Mouse (Mus musculus): Measurements from ENCODE around the gene Gm45837. TPM values are rescaled to one million over a fixed set of nuclear protein-coding genes. Genes with fewer than 3 reads are reported as not detected.

Gm45837 gene
- polyA plus RNA-seq, 1 experiment from 2014 or later, result not detected

GRCm38 (mm10) chr7:101378285-101378684 lies 32.4 kb upstream of the Gm45837 start:
- Histone ChIP-seq H3K4me1 (replicated peaks) (peaks cover 16% of the 10 kb centered on the region; the same call in 1 of the 2 replicates), H3K4me3 (no peak overlapping the region), H3K9me3 (no peaks in the 10 kb centered on the region), H3K27ac (replicated peaks) (no peak overlapping the region), H3K9ac (peak overlapping the region; percentile 3; the same call in 1 of the 2 replicates), H3K27me3 (no peaks in the 10 kb centered on the region), H3K4me2 (peak overlapping the region; percentile 21; the same call in 1 of the 2 replicates), H3K36me3 (no peaks in the 10 kb centered on the region)
- ATAC-seq (ENCODE audit: low read depth), result no peak
- 74% methylated on average over 3 of the region's 3 CpGs for WGBS

GRCm38 (mm10) chr7:101378796-101379465 lies 31.8 kb upstream of the Gm45837 start:
- Histone ChIP-seq H3K9ac (no peak overlapping the region), H3K4me2 (no peak overlapping the region), H3K4me1 (replicated peaks) (peaks cover 16% of the 10 kb centered on the region; the same call in 1 of the 2 replicates), H3K27me3 (no peaks in the 10 kb centered on the region), H3K4me3 (no peak overlapping the region), H3K36me3 (no peaks in the 10 kb centered on the region), H3K27ac (replicated peaks) (no peak overlapping the region), H3K9me3 (no peaks in the 10 kb centered on the region)
- ATAC-seq (ENCODE audit: low read depth), result no peak
- 62% methylated on average over 5 of the region's 5 CpGs for WGBS

DNA sequence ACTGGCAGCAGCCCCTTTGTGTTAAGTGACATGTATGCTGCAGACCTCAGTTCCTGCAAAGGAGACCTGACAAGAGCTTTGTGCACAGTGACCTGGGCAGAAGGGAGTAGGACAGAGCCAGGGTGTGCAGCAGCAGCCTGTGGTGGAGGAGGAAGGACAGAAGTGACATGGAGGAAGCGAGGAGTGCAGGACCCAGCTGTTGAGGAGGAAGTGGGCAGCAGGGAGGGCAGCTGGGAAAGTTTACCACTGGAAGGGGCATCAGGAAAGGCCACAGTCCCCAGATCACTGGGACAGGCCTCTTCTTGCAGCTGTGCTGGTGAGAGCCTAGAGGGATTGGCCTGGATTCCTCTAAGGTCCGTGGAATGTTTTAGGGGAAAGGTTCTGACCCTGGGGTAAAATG lies 31.0 kb upstream of the Gm45837 start:
- Histone ChIP-seq H3K4me3 (no peak overlapping the region), H3K4me1 (replicated peaks) (peaks cover 16% of the 10 kb centered on the region; the same call in 1 of the 2 replicates), H3K4me2 (no peak overlapping the region), H3K27me3 (no peaks in the 10 kb centered on the region), H3K9me3 (no peaks in the 10 kb centered on the region), H3K27ac (replicated peaks) (no peak overlapping the region), H3K9ac (no peak overlapping the region), H3K36me3 (no peaks in the 10 kb centered on the region)
- WGBS, result 78% methylated on average over 2 of the region's 2 CpGs
- no peak for ATAC-seq (ENCODE audit: low read depth)

DNA sequence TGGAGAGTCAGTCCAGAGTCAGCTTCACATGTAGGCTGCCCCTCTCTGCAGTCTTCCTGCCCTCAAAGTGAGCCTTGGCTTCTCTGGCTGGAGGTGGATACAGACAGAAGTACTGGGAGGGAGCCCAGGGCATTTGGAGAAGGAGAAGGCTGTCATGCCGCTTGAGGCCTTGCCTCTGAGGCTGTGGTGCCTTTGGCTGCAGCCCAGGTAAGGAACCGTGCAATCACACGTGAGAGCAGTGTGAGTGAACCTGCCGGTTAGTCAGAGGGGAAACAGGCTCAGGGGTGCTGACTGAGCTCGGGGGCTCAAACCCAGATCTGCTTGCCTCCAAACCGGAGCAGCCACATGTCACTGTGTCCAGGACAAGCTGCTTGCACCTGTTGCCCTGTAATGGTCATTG lies 29.2 kb upstream of the Gm45837 start:
- Histone ChIP-seq H3K9ac (no peak overlapping the region), H3K9me3 (no peaks in the 10 kb centered on the region), H3K4me1 (replicated peaks) (peaks cover 16% of the 10 kb centered on the region; the same call in 1 of the 2 replicates), H3K4me3 (no peak overlapping the region), H3K27me3 (no peaks in the 10 kb centered on the region), H3K4me2 (no peak overlapping the region), H3K27ac (replicated peaks) (no peak overlapping the region), H3K36me3 (no peaks in the 10 kb centered on the region)
- 81% methylated on average over 6 of the region's 6 CpGs for WGBS
- ATAC-seq (ENCODE audit: low read depth), result no peak

- no peaks in the 10 kb centered on the region for H3K9me3 ChIP-seq
These were observed 28.3 kb upstream of the Gm45837 start for GRCm38 (mm10) chr7:101382378-101382777.

DNA sequence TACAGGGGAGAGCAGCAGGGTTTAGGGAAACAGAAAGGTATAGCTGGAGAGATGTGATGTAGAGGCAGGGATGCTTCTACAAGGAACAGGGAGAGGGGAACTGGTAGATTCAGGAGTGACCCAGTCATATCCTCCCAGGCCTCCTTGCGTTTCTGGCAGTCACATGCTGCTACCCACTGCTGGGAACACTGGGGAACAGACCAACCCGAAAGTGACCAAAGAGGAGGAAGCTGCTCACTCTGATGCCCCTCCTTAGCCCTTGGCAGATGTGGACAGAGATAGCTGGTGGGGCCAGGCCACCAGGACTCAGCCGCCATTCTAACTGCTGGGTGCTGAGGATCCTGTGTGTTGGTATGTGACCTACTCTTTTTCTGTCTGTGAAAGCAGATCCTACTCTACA lies 26.9 kb upstream of the Gm45837 start:
- Histone ChIP-seq H3K36me3 (no peaks in the 10 kb centered on the region), H3K9ac (no peak overlapping the region), H3K27ac (replicated peaks) (no peak overlapping the region), H3K4me3 (no peak overlapping the region), H3K9me3 (no peaks in the 10 kb centered on the region), H3K27me3 (no peaks in the 10 kb centered on the region), H3K4me1 (replicated peaks) (no peaks in the 10 kb centered on the region), H3K4me2 (no peak overlapping the region)
- 74% methylated on average over 3 of the region's 3 CpGs for WGBS
- ATAC-seq (ENCODE audit: low read depth), result no peak

More at GRCm38 (mm10) chr7:101382378-101382777, 28.3 kb upstream of the Gm45837 start:
- H3K4me2 ChIP-seq, result no peak overlapping the region
- WGBS, result 55% methylated on average over 8 of the region's 8 CpGs
- no peaks in the 10 kb centered on the region for H3K27me3 ChIP-seq
- H3K4me1 ChIP-seq (replicated peaks), result peaks cover 10% of the 10 kb centered on the region; the same call in 1 of the 2 replicates
- no peak overlapping the region for H3K27ac ChIP-seq (replicated peaks)
- H3K36me3 ChIP-seq, result no peaks in the 10 kb centered on the region
- no peak overlapping the region for H3K9ac ChIP-seq
- ATAC-seq (ENCODE audit: low read depth), result no peak
- H3K4me3 ChIP-seq, result no peak overlapping the region

- no peaks in the 10 kb centered on the region for H3K4me1 ChIP-seq (replicated peaks)
- H3K27ac ChIP-seq (replicated peaks), result no peak overlapping the region
- 71% methylated on average over 10 of the region's 10 CpGs for WGBS
- no peaks in the 10 kb centered on the region for H3K9me3 ChIP-seq
- H3K4me3 ChIP-seq, result no peak overlapping the region
- no peak for ATAC-seq (ENCODE audit: low read depth)
- H3K27me3 ChIP-seq, result no peaks in the 10 kb centered on the region
- H3K4me2 ChIP-seq, result no peak overlapping the region
- no peak overlapping the region; the same call in 1 of the 2 replicates for H3K9ac ChIP-seq
- no peaks in the 10 kb centered on the region for H3K36me3 ChIP-seq
These were observed 25.8 kb upstream of the Gm45837 start for GRCm38 (mm10) chr7:101384931-101385330.

DNA sequence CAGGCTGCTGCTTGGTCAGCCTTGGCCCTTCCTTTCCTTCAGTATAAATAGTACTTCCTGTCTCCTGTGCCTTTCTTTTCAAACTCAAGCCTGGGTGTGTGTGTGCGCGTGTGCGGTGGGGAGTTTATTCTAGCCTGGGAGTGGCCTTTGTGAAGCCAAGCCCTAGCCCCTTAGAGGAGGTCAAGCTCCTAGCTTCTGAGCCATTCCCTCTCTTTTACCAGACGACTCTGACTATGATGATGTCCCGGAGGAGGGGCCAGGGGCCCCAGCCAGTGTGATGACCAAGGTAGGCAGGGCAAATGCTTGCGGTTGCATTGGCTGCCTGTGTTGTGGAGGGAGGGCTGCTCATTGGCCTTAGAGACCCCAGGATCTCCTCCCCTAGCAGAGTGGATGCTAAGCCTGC lies 25.4 kb upstream of the Gm45837 start:
- H3K4me2 ChIP-seq, result no peak overlapping the region
- 51% methylated on average over 6 of the region's 6 CpGs for WGBS
- H3K9me3 ChIP-seq, result no peaks in the 10 kb centered on the region

GRCm38 (mm10) chr7:101385866-101386452 lies 24.7 kb upstream of the Gm45837 start:
- Histone ChIP-seq H3K4me3 (no peak overlapping the region), H3K9ac (no peak overlapping the region), H3K27ac (replicated peaks) (no peak overlapping the region), H3K4me1 (replicated peaks) (0 out of 2 replicates have a peak, but pooled peaks cover 5% of the 10 kb centered on the region), H3K4me2 (no peak overlapping the region), H3K27me3 (no peaks in the 10 kb centered on the region), H3K36me3 (no peaks in the 10 kb centered on the region), H3K9me3 (no peaks in the 10 kb centered on the region)
- 69% methylated on average over 10 of the region's 10 CpGs for WGBS
- no peak for ATAC-seq (ENCODE audit: low read depth)

More for the DNA sequence above, 25.4 kb upstream of the Gm45837 start:
- no peaks in the 10 kb centered on the region for H3K27me3 ChIP-seq
- H3K4me1 ChIP-seq (replicated peaks), result no peaks in the 10 kb centered on the region
- H3K9ac ChIP-seq, result no peak overlapping the region
- H3K27ac ChIP-seq (replicated peaks), result no peak overlapping the region
- no peak overlapping the region for H3K4me3 ChIP-seq
- ATAC-seq (ENCODE audit: low read depth), result no peak
- no peaks in the 10 kb centered on the region for H3K36me3 ChIP-seq

- no peaks in the 10 kb centered on the region for H3K36me3 ChIP-seq
- no peak overlapping the region for H3K27ac ChIP-seq (replicated peaks)
- H3K9ac ChIP-seq, result no peak overlapping the region
- H3K4me2 ChIP-seq, result no peak overlapping the region
- H3K27me3 ChIP-seq, result no peaks in the 10 kb centered on the region
- 92% methylated on average over 6 of the region's 6 CpGs for WGBS
- no peak for ATAC-seq (ENCODE audit: low read depth)
- H3K9me3 ChIP-seq, result no peaks in the 10 kb centered on the region
- peaks cover 25% of the 10 kb centered on the region for H3K4me1 ChIP-seq (replicated peaks)
- H3K4me3 ChIP-seq, result no peak overlapping the region
These were observed 21.4 kb upstream of the Gm45837 start for GRCm38 (mm10) chr7:101389256-101389655.

- 82% methylated on average over 4 of the region's 4 CpGs for WGBS
These were observed 18.7 kb upstream of the Gm45837 start for GRCm38 (mm10) chr7:101391909-101392479.

DNA sequence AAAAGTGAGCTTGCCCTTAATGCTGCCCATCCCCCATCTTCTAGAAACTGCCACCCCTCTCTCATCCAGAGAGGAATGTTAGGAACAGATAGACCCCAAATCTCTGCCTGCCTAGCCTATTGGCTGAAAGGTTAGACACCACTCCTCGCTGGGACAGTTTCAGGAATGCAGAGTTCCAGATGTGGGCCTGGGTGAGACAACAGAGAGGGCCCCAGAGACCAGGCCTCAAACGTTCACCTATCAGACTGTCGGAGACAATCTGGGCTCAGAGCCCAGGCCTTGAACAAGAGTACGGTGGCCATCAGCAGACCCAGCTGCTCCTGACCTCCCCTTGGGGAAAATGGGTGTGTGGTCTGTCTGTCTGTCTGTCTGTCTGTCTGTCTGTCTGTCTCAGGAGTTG lies 17.7 kb upstream of the Gm45837 start:
- Histone ChIP-seq H3K9ac (no peak overlapping the region), H3K27me3 (no peaks in the 10 kb centered on the region), H3K9me3 (no peaks in the 10 kb centered on the region), H3K4me3 (no peak overlapping the region), H3K36me3 (no peaks in the 10 kb centered on the region), H3K4me2 (no peak overlapping the region), H3K4me1 (replicated peaks) (peaks cover 30% of the 10 kb centered on the region), H3K27ac (replicated peaks) (peak overlapping the region; percentile 73)
- no peak for ATAC-seq (ENCODE audit: low read depth)
- 49% methylated on average over 4 of the region's 4 CpGs for WGBS

More at GRCm38 (mm10) chr7:101391909-101392479, 18.7 kb upstream of the Gm45837 start:
- no peak overlapping the region for H3K4me2 ChIP-seq
- no peak overlapping the region for H3K27ac ChIP-seq (replicated peaks)
- no peaks in the 10 kb centered on the region for H3K36me3 ChIP-seq
- no peak overlapping the region for H3K9ac ChIP-seq
- H3K4me3 ChIP-seq, result no peak overlapping the region
- H3K9me3 ChIP-seq, result no peaks in the 10 kb centered on the region
- no peak for ATAC-seq (ENCODE audit: low read depth)
- H3K4me1 ChIP-seq (replicated peaks), result peaks cover 30% of the 10 kb centered on the region
- H3K27me3 ChIP-seq, result no peaks in the 10 kb centered on the region
